Mouse (Mus musculus) ES-Bruce4 (cell line): Measurements from ENCODE around the gene Cypt12.

Experiments
- CTCF ChIP-seq: IDR thresholded peaks from one replicate; pipeline ENCODE4 v1.8.1; 2011; ENCODE audit warnings: low read depth, low read length
- EP300 ChIP-seq: IDR thresholded peaks from 2 replicates; pipeline ENCODE4 v1.6.1; 2011; ENCODE audit warnings: low read depth, low read length; ENCODE audit not compliant: insufficient read depth
- POLR2A ChIP-seq: IDR thresholded peaks from one replicate; pipeline ENCODE4 v1.8.1; 2011; ENCODE audit warnings: low read length; ENCODE audit not compliant: insufficient read depth

DNA sequence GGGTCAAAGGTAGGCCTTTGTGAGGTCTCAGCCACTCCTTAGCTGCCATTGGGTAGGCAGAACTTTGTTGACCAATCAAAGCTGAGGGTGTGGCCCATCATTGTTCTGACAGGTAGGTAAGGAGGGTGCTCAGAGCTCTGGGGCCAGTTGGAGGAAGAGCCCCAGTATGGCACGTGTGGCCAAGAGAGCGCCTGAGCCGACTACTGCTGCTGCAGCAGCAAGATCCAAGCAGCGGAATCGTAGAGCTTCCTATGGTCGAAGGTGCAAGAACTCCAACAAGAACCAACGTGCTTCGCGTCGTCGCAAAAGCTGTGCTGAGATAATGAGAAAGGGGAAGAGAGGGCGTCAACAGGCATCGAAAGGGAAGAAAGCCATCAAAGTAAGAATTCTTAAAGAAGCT, at the start of gene Cypt12:
- no peak for TF ChIP-seq EP300
- TF ChIP-seq POLR2A, result no peak
- TF ChIP-seq CTCF, result no peak
